Mouse (Mus musculus) kidney, adult 8-10 months (tissue): Measurements from ENCODE around the gene Cnot10.
A peak's percentile ranks its signal among the peaks of the same experiment; 100 is the strongest.
"Not testable (repeated sequence)": the region's sequence is repeated elsewhere in the genome, so short reads cannot be mapped to it uniquely, and the experiment has no call there.

Source experiments
- DNase-seq, 2 experiments: peaks; one replicate each; pipeline ENCODE4 v3.0.0; 2022

The Cnot10 gene

DNA sequence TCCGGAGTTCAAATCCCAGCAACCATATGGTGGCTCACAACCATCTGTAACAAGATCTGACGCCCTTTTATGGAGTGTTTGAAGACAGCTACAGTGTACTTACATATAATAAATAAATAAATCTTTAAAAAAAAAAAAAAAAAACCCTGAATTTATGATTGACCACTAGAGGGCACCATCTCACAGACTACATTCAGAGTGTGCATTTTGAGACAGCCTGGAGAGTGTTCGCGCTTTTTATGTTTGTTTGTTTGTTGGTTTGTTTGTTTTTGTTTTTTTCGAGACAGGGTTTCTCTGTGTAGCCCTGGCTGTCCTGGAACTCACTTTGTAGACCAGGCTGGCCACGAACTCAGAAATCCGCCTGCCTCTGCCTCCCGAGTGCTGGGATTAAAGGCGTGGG lies 8.5 kb upstream of the Cnot10 start:
- not testable (repeated sequence) for DNase-seq

- no peak for DNase-seq
Observed at GRCm38 (mm10) chr9:114647506-114648432, 7.8 kb upstream of the Cnot10 start.

DNA sequence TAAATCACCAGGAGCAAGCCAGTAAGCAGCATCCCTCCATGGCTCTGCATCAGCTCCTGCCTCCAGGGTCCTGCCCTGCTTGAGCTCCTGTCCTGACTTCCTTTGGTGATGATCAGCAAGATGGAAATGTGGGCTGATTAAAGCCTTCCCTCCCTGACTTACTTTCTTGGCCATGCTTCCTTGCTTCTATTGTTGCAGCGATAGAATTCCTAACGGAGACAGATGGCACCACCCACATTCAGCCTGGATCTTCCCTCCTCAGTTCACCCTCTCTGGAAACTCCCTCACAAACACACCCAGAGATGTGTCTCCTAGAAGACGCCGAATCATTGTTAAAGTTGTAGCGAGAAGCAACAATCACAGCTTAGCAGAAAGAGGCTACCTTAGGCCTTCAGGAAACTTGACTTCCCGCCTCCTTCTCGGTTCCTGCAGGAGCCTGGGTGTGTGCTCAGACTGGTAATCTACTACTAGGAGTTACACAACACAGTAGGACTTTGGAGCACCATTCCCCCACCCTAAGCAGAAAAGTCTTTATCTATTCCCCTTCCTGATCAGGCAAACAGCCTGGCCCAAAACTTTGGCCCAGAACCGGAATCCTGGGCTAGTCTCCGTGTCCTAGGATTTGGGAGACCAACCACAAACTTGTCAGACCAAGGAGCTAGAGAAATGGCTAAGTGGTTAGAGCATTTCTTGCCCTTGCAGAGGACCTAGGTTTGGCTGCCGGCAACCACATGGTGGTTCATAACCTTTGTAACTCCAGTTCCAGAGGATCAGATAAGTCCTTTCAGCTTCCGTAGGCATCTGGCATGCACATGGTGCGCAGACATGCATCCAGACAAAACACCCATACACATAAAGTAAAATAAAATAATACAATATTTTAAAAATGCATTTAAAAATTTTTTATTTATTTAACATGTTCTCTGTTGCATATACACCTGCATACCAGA lies 6.8 kb upstream of the Cnot10 start:
- DNase-seq = peak in 1 of 2 experiments; percentile 26

- DNase-seq = peak in 1 of 2 experiments; percentile 12
Observed at GRCm38 (mm10) chr9:114639186-114639748, 717 bp downstream of the Cnot10 start.

- DNase-seq = no peak
Observed at GRCm38 (mm10) chr9:114636751-114637150, 3.2 kb downstream of the Cnot10 start.

GRCm38 (mm10) chr9:114636150-114636549 lies 3.8 kb downstream of the Cnot10 start:
- DNase-seq = no peak

- DNase-seq = no peak
Observed at GRCm38 (mm10) chr9:114632331-114632730, 7.7 kb downstream of the Cnot10 start.

GRCm38 (mm10) chr9:114626726-114627125 lies 13.3 kb downstream of the Cnot10 start:
- DNase-seq = no peak

- DNase-seq = no peak
Observed at GRCm38 (mm10) chr9:114624178-114624577, 15.8 kb downstream of the Cnot10 start.

DNA sequence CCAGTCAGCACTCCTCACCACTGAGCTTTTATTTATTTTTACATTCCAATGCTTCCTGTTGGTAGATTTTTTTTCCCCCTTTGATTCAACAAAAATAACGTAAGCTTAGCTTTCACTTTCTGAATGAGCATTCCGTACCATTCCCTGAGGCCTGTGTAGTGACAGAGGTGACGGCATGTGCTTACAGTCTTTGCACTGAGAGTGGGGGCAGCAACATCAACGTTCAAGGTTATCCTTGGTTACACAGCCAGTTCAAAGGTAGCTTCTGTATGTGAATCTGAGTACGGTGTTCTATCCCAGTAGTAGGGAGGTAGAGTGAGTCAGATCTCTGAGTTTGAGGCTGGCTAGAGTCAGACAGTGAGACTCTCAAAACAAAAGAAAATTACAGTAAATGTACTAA lies 18.8 kb downstream of the Cnot10 start:
- no peak for DNase-seq

DNA sequence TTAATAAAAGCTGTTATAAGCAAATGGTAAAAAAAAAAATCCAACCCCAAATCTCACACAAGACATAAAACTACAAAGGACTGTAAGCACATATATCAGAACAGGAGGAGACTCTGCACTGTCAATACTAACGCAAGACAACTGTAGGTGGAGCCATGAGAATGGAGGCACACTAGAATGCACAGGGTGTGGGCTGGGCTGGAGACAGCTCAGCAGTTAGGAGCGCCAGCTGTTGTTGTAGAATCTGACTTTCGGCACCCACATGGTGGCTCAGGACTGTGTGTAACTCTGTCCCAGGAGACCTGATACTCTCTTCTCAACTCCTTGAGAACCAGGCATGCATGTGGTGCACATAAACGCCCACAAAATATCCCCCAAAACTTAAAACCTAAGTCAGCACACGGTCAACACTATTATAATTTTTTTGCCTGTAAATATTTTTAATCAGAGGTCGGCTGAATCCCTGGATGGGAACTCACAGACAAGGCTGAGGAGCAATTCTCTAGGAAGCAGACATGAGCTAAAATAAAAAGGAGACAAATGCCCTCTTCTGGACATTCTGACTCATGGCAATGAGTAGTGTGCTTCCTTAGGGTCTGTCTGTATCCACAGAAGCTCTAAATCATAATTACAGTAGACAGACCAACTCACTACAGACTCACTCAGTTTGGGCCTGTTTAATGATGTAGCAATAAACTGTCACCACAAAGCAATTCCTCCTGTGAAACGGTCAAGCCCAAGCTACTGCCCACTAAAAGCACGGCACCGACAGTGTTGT lies 25.6 kb downstream of the Cnot10 start:
- no peak for DNase-seq

DNA sequence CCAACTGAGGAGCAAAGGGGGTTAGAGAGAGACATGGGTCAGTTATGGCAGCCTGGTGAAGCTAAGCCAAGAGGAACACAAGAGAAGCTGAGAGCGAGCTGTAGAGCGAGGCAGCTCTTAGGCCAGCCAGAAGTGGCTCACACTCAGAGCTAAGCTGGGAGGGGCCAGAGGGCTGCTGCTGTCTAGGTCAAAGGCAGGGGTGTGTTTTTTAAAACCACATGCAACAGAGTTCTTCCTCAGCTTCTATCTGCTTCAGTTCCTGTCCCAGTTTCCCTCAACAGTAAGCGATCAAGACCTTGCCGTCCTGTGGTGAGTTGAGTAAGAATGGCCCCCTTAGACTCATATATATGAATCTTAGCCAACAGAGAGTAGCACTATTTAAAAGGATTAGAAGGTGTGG lies 27.0 kb downstream of the Cnot10 start:
- no peak for DNase-seq

DNA sequence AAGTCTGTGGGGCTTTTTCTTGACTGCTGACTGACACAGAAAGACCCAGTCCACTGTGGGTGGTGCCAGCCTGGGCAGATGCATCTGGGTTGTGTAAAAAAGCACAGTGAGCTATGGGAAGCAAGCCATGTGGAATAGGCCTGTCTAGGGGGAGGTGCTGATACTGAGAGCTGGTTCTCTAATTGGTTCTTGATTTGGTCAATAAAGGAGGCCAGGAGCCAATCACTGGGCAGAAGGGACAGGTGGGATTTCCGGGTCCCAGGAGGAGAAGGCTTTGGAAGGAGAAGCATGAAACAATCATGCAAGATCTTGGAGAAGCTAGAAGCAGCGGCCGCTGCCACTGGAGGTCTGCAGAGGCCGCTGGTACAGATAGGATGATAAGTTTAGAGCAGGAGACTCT lies 27.4 kb downstream of the Cnot10 start:
- DNase-seq = no peak

DNA sequence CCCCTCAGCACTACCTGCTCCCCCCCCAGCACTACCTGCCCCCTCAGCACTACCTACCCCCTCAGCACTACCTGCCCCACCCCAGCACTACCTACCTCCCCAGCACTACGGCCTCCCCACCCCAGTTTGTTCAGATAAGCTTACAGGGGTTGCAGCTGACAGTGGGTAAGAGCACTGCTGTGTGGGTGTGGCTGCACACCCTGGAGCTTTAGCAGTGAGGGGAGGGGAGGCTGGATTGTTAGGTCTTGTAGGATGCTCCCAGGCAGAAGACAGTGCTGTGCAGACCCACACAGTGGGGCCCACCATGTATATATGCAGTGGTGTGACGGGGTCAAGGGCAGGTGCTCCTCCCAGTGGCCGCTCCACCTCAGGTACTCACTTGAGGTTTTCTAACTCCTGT lies 29.7 kb downstream of the Cnot10 start:
- DNase-seq = no peak

DNA sequence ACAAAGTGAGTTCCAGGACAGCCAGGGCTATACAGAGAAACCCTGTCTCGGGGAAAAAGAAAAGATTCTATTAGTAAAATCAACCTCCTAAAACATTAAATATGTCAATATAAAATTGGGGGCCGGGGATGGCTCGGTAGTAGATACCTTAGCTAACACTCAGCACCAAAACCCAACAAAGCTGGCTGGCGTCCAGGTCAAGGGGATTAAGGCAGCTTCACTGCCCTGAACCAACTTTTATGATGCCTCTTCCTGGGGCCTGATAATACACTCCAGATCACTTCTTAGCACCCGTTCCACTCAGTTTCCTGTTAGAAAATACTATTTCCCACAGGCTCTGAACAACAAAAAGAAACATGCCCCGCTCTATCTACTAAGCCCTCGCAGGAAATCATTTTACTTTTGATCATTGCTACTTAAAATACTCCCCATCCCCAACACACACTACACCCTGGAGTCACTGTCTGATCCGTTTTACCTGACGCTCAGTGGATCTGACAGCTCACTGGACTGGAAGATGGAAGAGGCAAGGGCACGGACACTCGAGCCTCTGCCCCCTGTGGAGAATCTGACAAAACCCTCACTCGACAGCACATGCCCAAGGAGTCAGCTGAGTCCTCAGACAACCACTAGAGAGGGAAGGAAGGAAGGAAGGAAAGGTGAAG lies 36.0 kb downstream of the Cnot10 start:
- DNase-seq = no peak

GRCm38 (mm10) chr9:114601096-114601495 lies 38.9 kb downstream of the Cnot10 start:
- no peak for DNase-seq

DNA sequence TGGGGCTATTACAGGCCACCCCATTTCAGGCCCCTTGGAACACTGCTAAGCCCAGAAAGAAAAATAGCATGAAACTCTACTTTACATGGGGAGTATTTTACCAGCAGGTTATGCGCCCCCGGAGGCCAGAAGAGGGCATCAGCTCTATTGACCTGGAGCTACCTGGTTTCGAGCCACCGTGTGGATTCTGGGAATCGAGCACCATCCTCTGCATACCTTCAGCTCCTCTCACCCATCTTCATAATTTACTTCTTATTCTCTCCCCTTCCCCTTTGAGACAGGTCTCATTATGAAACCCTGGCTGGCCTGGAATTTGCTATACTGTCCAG lies 55.0 kb downstream of the Cnot10 start:
- DNase-seq = no peak

- peak in 1 of 2 experiments; percentile 15 for DNase-seq
Observed at GRCm38 (mm10) chr9:114584183-114585016, 55.6 kb downstream of the Cnot10 start.

DNA sequence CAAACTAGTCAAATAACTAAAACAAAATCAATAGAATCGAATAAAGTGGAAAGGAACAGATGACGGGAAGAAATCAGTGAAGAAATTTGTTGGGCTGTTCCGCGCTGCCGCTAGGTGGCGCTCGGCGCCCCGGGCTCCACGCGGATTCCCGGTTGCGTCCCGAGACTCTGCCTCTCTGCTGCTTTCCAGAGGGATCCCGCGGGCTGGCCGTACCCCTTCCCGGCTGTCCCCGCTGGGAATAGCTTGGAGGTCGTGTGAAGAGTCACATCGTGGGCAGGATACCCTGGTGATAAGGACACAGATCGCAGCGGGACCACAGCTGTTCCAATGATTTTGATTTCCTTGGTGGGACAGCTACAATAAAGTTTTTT lies 56.2 kb downstream of the Cnot10 start:
- DNase-seq = peak; percentile 35 to 64

DNA sequence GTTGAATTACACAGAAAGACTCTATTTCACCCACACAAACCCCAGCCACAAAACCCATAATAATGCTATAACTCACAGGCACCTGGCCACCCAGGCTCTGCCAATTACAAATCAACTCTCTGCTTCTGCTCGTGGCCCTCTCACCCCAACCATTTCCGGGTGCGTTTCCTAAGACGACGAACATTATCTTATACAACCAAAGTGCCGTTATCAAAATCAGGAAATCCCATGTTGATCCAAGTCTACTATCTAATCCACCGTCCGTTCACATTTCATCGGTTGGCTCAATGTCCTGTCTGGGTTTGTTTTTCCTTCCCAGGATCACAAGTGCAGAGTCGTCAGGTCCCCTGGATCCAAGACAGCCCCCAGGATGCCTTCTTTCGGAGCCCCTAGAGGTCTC lies 61.3 kb downstream of the Cnot10 start:
- DNase-seq = no peak

DNA sequence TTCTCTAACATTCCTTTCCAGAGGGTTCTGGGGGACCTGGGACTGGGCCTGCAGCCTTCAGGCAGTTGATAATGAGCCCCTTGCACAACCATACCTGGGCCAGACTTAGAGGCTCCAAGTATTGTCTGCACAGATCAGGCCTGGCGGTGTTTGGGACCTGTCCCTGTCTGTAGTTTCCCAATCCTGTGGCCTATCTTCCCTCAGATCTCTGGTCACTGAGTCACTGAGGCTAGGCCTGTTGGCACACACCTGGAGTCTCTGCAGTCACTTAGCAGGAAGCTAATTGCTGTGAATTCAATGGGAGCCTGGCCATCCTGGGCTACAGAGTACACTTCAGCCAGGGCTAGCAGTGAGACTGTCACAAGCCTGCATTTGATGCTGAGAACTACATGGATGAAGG lies 64.0 kb downstream of the Cnot10 start:
- DNase-seq = no peak
